Mouse (Mus musculus) thymus, adult 2 months (tissue): Measurements from ENCODE around the gene Fam240b. TPM values are rescaled to one million over a fixed set of nuclear protein-coding genes. Genes with fewer than 3 reads are reported as not detected.

ENCODE experiments used
- DNase-seq: peaks from one replicate; pipeline ENCODE4 v3.0.0; 2021
- H3K27ac ChIP-seq: fragments of 200-500 bp; 2 replicates; pipeline ENCODE4 v1.5.1; 2012; ENCODE audit warnings: low read length, control low read depth; ENCODE audit not compliant: control insufficient read depth, insufficient read depth
- H3K27me3 ChIP-seq: fragments of 200-500 bp; 2 replicates; pipeline ENCODE4 v1.6.1; 2012; ENCODE audit warnings: mild to moderate bottlenecking, low read length, moderate library complexity, mixed read lengths; ENCODE audit not compliant: control insufficient read depth, insufficient read depth
- H3K36me3 ChIP-seq: fragments of 200-500 bp; 2 replicates; pipeline ENCODE4 v1.6.1; 2012; ENCODE audit warnings: mild to moderate bottlenecking, low read length, moderate library complexity; ENCODE audit not compliant: control insufficient read depth, insufficient read depth
- H3K4me1 ChIP-seq: fragments of 200-500 bp; replicated peaks from 2 replicates; pipeline ENCODE4 v1.6.1; 2012; ENCODE audit warnings: low read length; ENCODE audit not compliant: control insufficient read depth, insufficient read depth
- H3K4me3 ChIP-seq: fragments of 200-500 bp; 2 replicates; pipeline ENCODE4 v1.5.1; 2012; ENCODE audit warnings: mild to moderate bottlenecking, low read length, control low read depth, moderate library complexity; ENCODE audit not compliant: control insufficient read depth, insufficient read depth
- CTCF ChIP-seq: fragments of 200-500 bp; IDR thresholded peaks from 2 replicates; pipeline ENCODE4 v1.5.1; 2012; ENCODE audit warnings: mild to moderate bottlenecking, control low read depth, low read length, moderate library complexity, borderline replicate concordance; ENCODE audit not compliant: control insufficient read depth, poor library complexity, insufficient read depth; ENCODE audit errors: extremely low read depth
- POLR2A ChIP-seq: fragments of 200-500 bp; IDR thresholded peaks from 2 replicates; pipeline ENCODE4 v1.6.1; 2012; ENCODE audit warnings: mild to moderate bottlenecking, low read length, control low read depth, moderate library complexity; ENCODE audit not compliant: control insufficient read depth, poor library complexity, insufficient read depth; ENCODE audit errors: extremely low read depth
- WGBS: fragments of 180-500 bp; shearing (Covaris S2); methylation state at CpG from one replicate; pipeline ENCODE4 v1.1.7; 2018; 5-methylcytosine and 5-hydroxymethylcytosine counted together
- polyA plus RNA-seq: library from polyadenylated mRNA; depleted of rRNA; stranded (reverse); fragments of >200 nt; gene quantifications from 2 replicates; pipeline ENCODE4 v1.2.3, GENCODE M21; 2012; rRNA removed

Fam240b gene
- polyA plus RNA-seq = not detected in 2 replicates

- no peak for TF ChIP-seq CTCF
- TF ChIP-seq POLR2A = no peak
- Histone ChIP-seq H3K36me3 (no peaks in the 10 kb centered on the region), H3K4me1 (no peaks in the 10 kb centered on the region), H3K27me3 (no peaks in the 10 kb centered on the region), H3K27ac (no peak within 1 kb of the TSS), H3K4me3 (no peak within 1 kb of the TSS)
- DNase-seq = no peak
- 90% methylated on average over 6 of the region's 6 CpGs for WGBS
These were observed at the start of gene Fam240b for GRCm38 (mm10) chr13:64497692-64498091. Gene Fam240b (minus strand): TSS chr13:64497792.

DNA sequence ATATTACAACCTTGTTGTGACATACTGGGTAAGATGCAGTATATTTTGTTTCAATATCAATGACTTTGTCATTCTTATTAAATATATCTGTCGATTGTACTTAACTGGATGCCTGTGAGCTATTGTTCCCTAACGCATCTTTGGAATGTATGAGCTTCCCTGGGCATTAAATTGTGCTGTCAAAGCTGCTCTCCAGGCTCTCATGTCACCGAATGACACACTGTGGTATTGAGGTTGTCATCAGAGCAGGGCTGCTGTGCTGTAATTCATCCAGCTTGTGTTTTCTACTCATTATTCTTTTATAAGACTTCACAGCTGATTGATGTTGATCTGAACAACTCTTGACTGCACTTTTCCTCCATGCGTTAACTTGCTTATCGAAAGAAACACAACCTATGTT is 32.5 kb upstream of the Fam240b start:
- no peak for DNase-seq
- H3K4me1 ChIP-seq = no peaks in the 10 kb centered on the region
- H3K27ac ChIP-seq = no peak overlapping the region
- no peaks in the 10 kb centered on the region for H3K27me3 ChIP-seq
- 87% methylated on average over 5 of the region's 5 CpGs for WGBS
- no peaks in the 10 kb centered on the region for H3K36me3 ChIP-seq
- no peak overlapping the region for H3K4me3 ChIP-seq
- TF ChIP-seq CTCF (no peak), POLR2A (no peak)

- no peak for DNase-seq
- TF ChIP-seq CTCF = no peak
- no peak for TF ChIP-seq POLR2A
- H3K27ac ChIP-seq = no peak overlapping the region
- no peaks in the 10 kb centered on the region for H3K36me3 ChIP-seq
- no peaks in the 10 kb centered on the region for H3K27me3 ChIP-seq
- no peaks in the 10 kb centered on the region for H3K4me1 ChIP-seq
- no peak overlapping the region for H3K4me3 ChIP-seq
- 90% methylated on average over 15 of the region's 15 CpGs for WGBS
These were observed 29.1 kb upstream of the Fam240b start for GRCm38 (mm10) chr13:64526515-64527285.

DNA sequence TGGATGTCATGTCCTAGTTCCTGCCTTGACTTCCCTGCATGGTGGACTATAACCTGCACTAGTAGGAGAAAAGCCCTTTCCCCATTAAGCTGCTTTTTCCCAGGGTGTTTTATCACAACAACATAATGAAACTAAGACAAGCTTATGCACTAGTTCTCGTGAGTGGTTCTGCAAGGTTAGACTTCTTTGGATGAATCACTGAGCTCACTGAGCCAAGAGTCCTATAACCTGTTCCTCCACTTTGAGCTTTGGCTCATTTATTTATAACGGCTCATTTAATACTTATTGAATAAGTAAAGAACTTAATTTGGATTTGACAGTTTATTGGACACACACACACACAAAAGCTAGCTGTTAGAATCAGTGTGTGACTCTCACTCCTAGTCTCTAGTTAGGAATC is 16.7 kb upstream of the Fam240b start:
- WGBS = 87% methylated on average over 2 of the region's 2 CpGs
- no peaks in the 10 kb centered on the region for H3K27me3 ChIP-seq

GRCm38 (mm10) chr13:64511616-64512015 is 14.0 kb upstream of the Fam240b start:
- Histone ChIP-seq H3K4me1 (no peaks in the 10 kb centered on the region), H3K27ac (no peak overlapping the region), H3K4me3 (no peak overlapping the region), H3K27me3 (no peaks in the 10 kb centered on the region), H3K36me3 (no peaks in the 10 kb centered on the region)
- TF ChIP-seq POLR2A (no peak), CTCF (no peak)
- no peak for DNase-seq

More for the DNA sequence above, 16.7 kb upstream of the Fam240b start:
- no peak overlapping the region for H3K27ac ChIP-seq
- no peak overlapping the region for H3K4me3 ChIP-seq
- H3K4me1 ChIP-seq = no peaks in the 10 kb centered on the region
- no peaks in the 10 kb centered on the region for H3K36me3 ChIP-seq
- DNase-seq = no peak
- TF ChIP-seq POLR2A (no peak), CTCF (no peak)

DNA sequence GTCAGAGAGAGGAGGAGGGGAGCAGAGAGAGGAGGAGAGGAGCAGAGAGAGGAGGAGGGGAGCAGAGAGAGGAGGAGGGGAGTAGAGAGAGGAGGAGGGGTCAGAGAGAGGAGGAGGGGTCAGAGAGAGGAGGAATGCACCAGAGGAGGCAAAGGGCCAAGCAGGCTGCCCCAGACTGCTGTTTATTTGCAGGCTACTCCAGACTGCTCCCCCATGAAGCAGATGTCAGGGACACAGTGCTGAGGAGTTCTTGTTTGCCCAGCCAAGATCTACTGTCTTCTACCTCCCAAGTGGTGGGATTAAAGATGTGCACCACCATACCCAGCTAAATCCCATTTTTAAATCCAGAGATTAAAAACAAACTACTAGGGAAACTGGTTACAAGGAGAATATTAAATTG is 9.8 kb upstream of the Fam240b start:
- H3K4me3 ChIP-seq = no peak overlapping the region

More for the DNA sequence above, 9.8 kb upstream of the Fam240b start:
- H3K4me1 ChIP-seq = no peaks in the 10 kb centered on the region
- TF ChIP-seq POLR2A (no peak), CTCF (no peak)
- no peaks in the 10 kb centered on the region for H3K36me3 ChIP-seq
- DNase-seq = no peak
- H3K27ac ChIP-seq = no peak overlapping the region
- H3K27me3 ChIP-seq = no peaks in the 10 kb centered on the region
